Mouse (Mus musculus) embryonic fibroblast, embryonic 13.5 days (primary cell): ENCODE results near the gene Klf15. TPM values are rescaled to one million over a fixed set of nuclear protein-coding genes. Genes with fewer than 3 reads are reported as not detected.

Experiments
- H3K27ac ChIP-seq: 2 replicates; pipeline ENCODE4 v1.5.1; 2012; ENCODE audit warnings: low read length, control low read depth, inconsistent platforms; ENCODE audit not compliant: insufficient read depth
- H3K4me1 ChIP-seq: 2 replicates; pipeline ENCODE4 v1.6.1; 2011; ENCODE audit warnings: low read length; ENCODE audit not compliant: control insufficient read depth, insufficient read depth
- H3K4me3 ChIP-seq: 2 replicates; pipeline ENCODE4 v1.5.1; 2011; ENCODE audit warnings: mild to moderate bottlenecking, control low read depth, low read length; ENCODE audit not compliant: insufficient read depth
- CTCF ChIP-seq: IDR thresholded peaks from 2 replicates; pipeline ENCODE4 v1.5.1; 2011; ENCODE audit warnings: mild to moderate bottlenecking, control low read depth, low read length, moderate library complexity, borderline replicate concordance; ENCODE audit not compliant: insufficient read depth
- POLR2A ChIP-seq: IDR thresholded peaks from 2 replicates; pipeline ENCODE4 v1.6.1; 2011; ENCODE audit warnings: low read depth, mild to moderate bottlenecking, control low read depth, low read length, moderate library complexity
- polyA plus RNA-seq: library from polyadenylated mRNA; stranded (reverse); fragments of >200 nt; gene quantifications from 2 replicates; pipeline ENCODE4 v1.2.4, GENCODE M21; 2011; ENCODE audit warnings: low read depth; ENCODE audit not compliant: missing spikeins, insufficient read length

Klf15 gene
- polyA plus RNA-seq, 1 experiment: 1.8 TPM

- TF ChIP-seq CTCF (no peak), POLR2A (no peak)
- Histone ChIP-seq H3K27ac (no peak overlapping the region), H3K4me3 (no peak overlapping the region), H3K4me1 (no peaks in the 10 kb centered on the region)
These were observed 1.6 kb downstream of the Klf15 start for GRCm38 (mm10) chr6:90463890-90464421.

DNA sequence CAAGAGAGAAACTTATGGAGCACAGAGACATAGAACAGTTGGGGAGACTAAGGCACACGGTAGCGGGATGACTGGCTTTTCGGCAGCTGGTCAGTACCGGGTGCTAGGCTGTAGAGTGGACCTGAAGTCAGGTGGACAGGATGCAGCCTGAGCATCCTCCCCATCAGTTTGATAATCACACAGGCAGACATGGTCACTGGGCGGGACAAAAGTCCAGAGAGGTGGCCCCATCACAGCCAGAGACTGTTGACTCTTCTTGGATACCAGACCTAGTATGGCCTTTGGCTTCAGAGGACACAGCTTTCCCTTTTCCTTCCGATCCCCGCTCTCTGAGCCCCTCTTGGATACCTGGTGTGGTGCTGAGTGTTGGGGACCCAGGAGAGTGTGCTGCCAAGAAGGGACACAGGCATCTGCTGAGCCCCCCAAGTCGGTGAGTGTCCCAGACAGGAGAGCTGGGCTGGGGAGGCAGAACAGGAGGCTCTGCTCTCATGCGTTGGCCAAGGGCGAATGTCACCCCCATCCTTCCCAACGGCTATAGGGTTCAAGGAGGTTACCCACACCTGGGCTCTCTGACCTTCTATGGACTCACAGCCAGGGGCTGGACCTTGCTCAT is 2.8 kb downstream of the Klf15 start:
- TF ChIP-seq CTCF (no peak), POLR2A (no peak)
- Histone ChIP-seq H3K4me1 (no peaks in the 10 kb centered on the region), H3K27ac (no peak overlapping the region), H3K4me3 (no peak overlapping the region)

DNA sequence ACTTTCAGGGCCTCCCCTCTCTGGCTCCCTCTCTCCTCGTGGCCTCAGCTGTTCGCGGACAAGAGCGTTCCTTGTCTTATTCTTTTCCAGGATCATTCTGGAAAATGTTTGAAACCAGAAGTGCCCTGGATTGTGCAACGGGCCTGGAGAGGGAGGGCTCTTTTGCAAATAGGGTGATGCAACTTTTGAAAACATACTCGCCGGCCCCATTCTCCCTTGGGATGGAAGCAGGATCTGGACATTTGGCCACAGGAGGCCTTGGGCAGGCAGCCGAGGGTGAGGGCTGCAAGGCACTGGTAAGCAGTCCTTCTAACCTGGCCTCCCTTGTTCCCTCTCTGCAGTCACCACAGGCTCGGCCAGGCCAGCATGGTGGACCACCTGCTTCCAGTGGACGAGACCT is 3.7 kb downstream of the Klf15 start:
- no peak for TF ChIP-seq CTCF
- no peak for TF ChIP-seq POLR2A
- Histone ChIP-seq H3K4me1 (no peaks in the 10 kb centered on the region), H3K4me3 (no peak overlapping the region), H3K27ac (no peak overlapping the region)

DNA sequence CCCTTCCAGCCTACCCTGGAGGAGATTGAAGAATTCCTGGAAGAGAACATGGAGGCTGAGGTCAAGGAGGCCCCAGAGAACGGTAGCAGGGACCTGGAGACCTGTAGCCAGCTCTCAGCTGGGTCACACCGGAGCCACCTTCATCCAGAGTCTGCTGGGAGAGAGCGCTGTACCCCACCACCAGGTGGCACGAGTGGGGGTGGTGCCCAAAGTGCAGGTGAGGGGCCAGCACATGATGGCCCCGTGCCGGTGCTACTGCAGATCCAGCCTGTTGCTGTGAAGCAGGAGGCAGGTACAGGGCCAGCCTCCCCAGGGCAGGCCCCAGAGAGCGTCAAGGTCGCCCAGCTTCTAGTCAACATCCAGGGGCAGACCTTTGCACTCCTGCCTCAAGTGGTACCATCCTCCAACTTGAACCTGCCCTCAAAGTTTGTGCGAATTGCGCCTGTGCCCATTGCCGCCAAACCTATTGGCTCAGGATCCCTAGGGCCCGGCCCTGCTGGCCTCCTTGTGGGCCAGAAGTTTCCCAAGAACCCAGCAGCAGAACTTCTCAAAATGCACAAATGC is 4.6 kb downstream of the Klf15 start:
- Histone ChIP-seq H3K4me3 (no peak overlapping the region), H3K4me1 (no peaks in the 10 kb centered on the region), H3K27ac (no peak overlapping the region)
- TF ChIP-seq CTCF: no peak

GRCm38 (mm10) chr6:90468216-90468615 is 5.8 kb downstream of the Klf15 start:
- Histone ChIP-seq H3K4me1 (no peaks in the 10 kb centered on the region), H3K4me3 (no peak overlapping the region), H3K27ac (no peak overlapping the region)
- TF ChIP-seq POLR2A: no peak

DNA sequence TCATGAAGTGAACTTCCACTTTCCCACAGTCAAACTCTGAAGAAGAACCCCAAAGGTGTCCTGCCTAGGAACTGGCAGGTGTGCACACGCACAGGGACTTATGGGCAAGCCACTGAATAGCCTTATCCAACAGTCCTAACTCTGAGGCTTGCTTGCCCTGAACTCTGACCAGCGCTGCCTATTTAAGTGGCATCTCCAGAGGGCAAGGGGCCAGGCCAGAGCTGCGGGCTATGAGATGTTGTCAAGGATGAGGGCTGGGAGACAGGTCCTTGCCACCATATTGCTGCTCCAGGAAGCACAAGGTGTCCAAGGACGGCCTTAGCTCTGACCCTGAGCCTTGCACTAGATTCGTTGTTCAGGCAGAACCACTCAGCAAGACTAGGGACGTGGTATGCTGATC is 6.7 kb downstream of the Klf15 start:
- no peaks in the 10 kb centered on the region for H3K4me1 ChIP-seq
- no peak overlapping the region for H3K4me3 ChIP-seq
- TF ChIP-seq POLR2A (no peak), CTCF (no peak)
- H3K27ac ChIP-seq: no peak overlapping the region

GRCm38 (mm10) chr6:90470255-90470654 is 7.9 kb downstream of the Klf15 start:
- no peak for TF ChIP-seq CTCF
- TF ChIP-seq POLR2A: no peak
- Histone ChIP-seq H3K27ac (no peak overlapping the region), H3K4me1 (no peaks in the 10 kb centered on the region), H3K4me3 (no peak overlapping the region)

DNA sequence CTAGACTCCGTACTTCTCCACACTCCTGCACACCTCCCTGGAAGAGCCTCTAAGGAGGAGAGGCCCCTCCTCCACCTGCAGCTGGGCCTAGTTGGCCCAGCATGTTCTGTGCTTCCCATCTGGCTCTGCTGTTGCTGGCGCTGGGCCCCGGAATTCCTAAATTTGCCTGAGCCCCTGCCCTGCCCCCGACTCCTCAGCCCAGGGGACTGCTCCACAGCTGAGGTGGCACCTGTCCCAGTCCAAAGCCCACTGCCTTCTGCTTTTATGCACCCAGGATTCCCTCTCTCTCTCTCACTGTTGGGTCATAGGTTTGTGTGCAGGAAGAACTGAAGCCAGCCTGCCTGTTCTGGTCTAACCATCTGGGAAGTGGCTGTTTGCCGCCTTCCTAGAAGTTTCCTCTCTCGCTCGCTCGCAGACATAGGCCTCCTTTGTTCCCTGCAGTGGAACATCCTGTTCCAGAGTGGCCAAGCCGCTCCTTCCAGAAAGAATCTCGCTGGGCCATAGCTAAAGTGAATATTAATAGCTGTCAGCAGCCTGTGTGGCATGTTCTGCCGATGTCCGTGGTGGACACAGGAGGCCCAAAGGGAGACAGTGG is 8.7 kb downstream of the Klf15 start:
- H3K4me1 ChIP-seq: no peaks in the 10 kb centered on the region
- H3K4me3 ChIP-seq: no peak overlapping the region
- H3K27ac ChIP-seq: no peak overlapping the region
- no peak for TF ChIP-seq POLR2A

GRCm38 (mm10) chr6:90472079-90472478 is 9.7 kb downstream of the Klf15 start:
- no peak overlapping the region for H3K4me3 ChIP-seq

DNA sequence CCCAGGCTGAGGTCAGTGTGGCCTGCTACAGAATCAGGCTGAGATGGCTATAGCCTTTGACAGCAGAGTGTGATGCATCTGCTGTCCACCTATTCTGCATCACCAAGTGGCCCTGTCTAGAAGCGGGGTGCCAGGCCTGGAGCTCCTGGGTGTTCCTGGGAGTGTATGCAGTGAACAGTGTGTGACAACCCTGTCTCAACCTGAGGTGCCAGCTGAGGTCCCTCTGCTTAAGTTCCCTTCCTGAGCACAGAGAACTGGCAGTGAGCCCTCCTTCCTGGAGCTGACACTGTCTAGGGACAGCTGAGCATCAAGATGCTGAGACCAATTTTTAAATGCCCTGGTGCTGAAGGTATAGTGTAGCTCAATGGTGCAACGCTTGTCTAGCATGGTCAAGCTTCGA is 10.3 kb downstream of the Klf15 start:
- Histone ChIP-seq H3K4me1 (no peaks in the 10 kb centered on the region), H3K4me3 (no peak overlapping the region), H3K27ac (no peak overlapping the region)
- TF ChIP-seq CTCF: no peak
- TF ChIP-seq POLR2A: no peak

More at GRCm38 (mm10) chr6:90472079-90472478, 9.7 kb downstream of the Klf15 start:
- Histone ChIP-seq H3K4me1 (no peaks in the 10 kb centered on the region), H3K27ac (no peak overlapping the region)
- TF ChIP-seq CTCF (no peak), POLR2A (no peak)

DNA sequence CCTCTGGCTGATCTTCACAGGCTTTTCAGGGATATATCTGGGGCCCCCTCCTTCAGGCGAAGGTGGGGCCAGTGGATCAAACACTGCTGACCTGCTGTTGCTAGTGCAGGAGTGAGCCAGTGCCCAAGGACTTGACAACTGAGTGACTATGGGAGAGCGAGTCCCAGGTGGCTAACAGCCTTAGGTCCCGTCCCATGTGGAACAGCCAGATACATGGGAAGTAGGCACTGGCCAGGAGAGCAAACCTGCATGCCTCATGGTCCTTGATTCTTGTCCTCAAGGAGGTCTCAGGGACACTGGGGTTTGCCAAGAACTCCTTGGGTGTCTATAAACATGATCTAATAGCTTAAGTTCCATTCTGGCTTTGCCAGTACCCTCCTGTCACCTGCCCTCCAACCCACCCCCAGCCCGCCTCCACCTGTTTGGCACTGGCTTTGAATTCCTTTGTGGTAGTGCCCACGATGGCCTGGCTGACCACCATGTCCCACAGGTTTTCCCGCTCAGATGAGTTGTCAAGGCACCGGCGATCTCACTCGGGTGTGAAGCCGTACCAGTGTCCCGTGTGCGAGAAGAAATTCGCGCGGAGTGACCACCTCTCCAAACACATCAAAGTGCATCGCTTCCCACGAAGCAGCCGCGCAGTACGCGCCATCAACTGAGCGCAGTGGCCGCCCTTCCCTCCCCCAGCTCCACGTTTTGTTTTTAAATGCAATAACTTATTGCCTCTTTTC is 11.4 kb downstream of the Klf15 start:
- TF ChIP-seq POLR2A (no peak), CTCF (no peak)
- H3K4me1 ChIP-seq: no peaks in the 10 kb centered on the region
- H3K4me3 ChIP-seq: no peak overlapping the region
- H3K27ac ChIP-seq: no peak overlapping the region
